18 mouse cellular contexts compared by ENCODE assay signal in the genomic region with DNA sequence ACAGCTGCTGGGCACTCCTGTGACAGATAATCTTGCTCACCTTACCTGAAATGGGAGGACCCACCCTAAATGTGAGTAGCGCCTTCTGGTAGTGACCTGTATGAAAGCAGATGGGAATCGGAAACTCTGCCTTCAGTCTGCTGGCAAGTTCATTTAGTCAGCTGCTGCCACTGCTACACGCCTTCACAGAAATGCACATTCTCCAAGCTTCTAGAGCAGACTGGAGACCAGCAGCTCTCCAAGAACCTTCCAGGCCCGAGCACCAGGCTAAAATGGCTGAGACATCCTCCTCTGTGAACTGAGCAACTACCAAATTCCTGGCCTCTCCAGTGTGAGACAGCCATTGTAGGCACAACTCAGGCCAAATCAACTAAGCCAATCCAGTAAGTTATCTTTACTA.
"Had no signal": no experiment of that assay in that cellular context is flagged by ENCODE, and none has a peak within 500 bp of the region (broad histone marks: within the 10 kb centered on the region; RNA-seq: fewer than 3 reads in every experiment).

No protein-coding gene starts in this region.

- H3K27ac ChIP-seq: midbrain, embryonic 10.5 days; midbrain, embryonic 13.5 days; neural tube, embryonic 13.5 days; neural tube, embryonic 15.5 days had no signal

- H3K4me2 ChIP-seq: lung, embryonic 14.5 days; midbrain, embryonic 13.5 days; neural tube, embryonic 13.5 days; neural tube, embryonic 15.5 days had no signal

- H3K27me3 ChIP-seq: midbrain, embryonic 13.5 days; neural tube, embryonic 13.5 days; neural tube, embryonic 15.5 days had no signal

- H3K9me3 ChIP-seq: midbrain, embryonic 10.5 days; midbrain, embryonic 13.5 days; neural tube, embryonic 13.5 days; neural tube, embryonic 15.5 days had no signal

- ATAC-seq: midbrain, embryonic 13.5 days; midbrain, embryonic 16.5 days had no signal

- DNase-seq: lung, adult 18-20 months; lung, embryonic 14.5 days; lung, postnatal 10 days; lung, postnatal 4 days; retina, postnatal 1 day; right cerebral cortex, adult 18-20 months; right cerebral cortex, postnatal 25 days; right cerebral cortex, postnatal 4 days; spleen, adult 18-20 months; thymus, adult 2 months; thymus, postnatal 25 days; thymus, postnatal 4 days had no signal

- H3K9ac ChIP-seq: lung, embryonic 14.5 days; midbrain, embryonic 13.5 days; neural tube, embryonic 13.5 days; neural tube, embryonic 15.5 days had no signal

- H3K4me1 ChIP-seq: midbrain, embryonic 10.5 days; midbrain, embryonic 13.5 days; neural tube, embryonic 13.5 days; neural tube, embryonic 15.5 days had no signal

- H3K4me3 ChIP-seq: midbrain, embryonic 10.5 days; midbrain, embryonic 13.5 days; myocyte; neural tube, embryonic 13.5 days; neural tube, embryonic 15.5 days had no signal
